Mouse (Mus musculus): ENCODE results near the gene Cdk4.
"Not testable (repeated sequence)": the region's sequence is repeated elsewhere in the genome, so short reads cannot be mapped to it uniquely, and the experiment has no call there.

The Cdk4 gene

DNA sequence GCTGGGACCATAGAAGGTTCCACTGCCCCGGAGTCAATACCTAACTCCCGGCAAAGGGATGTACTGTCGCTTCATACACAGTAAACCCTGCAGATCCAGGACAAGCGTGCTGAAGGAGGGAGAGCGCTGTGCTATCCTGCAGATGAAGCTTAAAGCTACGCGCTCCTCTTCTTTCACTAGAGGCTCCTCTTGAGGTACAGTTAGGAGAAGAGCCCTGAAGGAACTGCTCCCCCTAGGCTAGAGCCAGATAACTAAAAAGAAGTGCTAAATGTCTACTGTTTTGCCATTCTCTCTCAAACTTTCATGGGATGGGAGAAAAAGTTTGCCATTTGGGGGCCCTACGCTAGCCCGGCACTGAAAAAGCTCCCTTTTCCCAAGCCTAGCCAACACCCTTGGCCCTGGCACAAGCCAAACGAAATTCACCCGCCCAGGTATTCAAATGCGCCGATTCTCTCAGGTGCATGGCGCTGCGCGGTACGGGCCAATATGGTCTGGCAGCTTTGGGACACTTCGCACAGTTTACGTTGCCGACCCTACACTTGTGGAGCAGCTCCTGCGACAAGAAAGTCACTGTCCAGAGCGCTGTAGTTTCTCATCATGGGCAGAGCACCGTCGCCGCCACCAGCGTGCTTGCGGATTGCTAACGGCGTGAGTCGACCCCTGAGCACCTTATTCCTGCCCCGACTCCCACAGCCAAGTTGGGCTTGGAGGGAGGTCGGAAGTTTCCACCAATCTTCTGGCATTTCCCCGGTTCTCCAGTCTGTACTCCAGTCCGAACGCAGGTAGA lies 14.5 kb upstream of the Cdk4 start:
- Histone ChIP-seq H3K27me3 (ENCODE audit: control insufficient read depth, insufficient read depth, low read length, poor library complexity, severe bottlenecking) (no peaks in the 10 kb centered on the region; the same call in 1 of the 2 replicates), H3K36me3 (ENCODE audit: control insufficient read depth, insufficient read depth, low read length, poor library complexity, severe bottlenecking) (no peaks in the 10 kb centered on the region)
- DNase-seq (ENCODE audit: low read depth, low spot score) = no peak

DNA sequence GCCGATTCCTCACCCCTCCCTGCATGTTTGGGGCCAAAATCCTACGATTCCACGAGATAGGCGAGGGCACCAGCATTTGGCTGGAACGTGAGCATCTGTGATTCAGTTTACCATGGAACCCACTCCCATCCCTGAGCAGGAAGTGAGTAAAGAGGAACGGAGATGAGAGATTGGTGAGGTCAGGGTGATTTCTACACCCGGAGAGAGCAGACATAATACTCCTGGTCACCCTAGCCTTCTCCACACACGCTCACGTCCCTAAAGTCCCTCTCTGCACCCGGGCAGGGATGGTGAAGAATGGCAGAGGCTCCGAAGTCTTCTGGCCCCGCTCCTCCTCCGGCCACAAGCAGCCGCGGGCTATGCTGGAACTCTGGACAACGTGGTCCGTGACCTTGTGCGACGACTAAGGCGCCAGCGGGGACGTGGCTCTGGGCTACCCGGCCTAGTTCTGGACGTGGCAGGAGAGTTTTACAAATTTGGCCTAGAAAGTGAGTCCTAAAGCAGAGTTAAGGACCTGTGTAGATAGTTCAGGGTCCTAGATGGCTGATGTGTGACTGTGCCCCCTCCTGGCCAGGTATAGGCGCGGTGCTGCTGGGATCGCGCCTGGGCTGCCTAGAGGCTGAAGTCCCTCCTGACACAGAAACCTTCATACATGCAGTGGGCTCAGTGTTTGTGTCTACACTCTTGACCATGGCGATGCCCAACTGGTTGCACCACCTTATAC lies 13.8 kb upstream of the Cdk4 start:
- no peaks in the 10 kb centered on the region for H3K36me3 ChIP-seq (ENCODE audit: control insufficient read depth, insufficient read depth, low read length, poor library complexity, severe bottlenecking)
- DNase-seq (ENCODE audit: low read depth, low spot score) = peak; percentile 41
- H3K27me3 ChIP-seq (ENCODE audit: control insufficient read depth, insufficient read depth, low read length, poor library complexity, severe bottlenecking) = no peaks in the 10 kb centered on the region; the same call in 1 of the 2 replicates

DNA sequence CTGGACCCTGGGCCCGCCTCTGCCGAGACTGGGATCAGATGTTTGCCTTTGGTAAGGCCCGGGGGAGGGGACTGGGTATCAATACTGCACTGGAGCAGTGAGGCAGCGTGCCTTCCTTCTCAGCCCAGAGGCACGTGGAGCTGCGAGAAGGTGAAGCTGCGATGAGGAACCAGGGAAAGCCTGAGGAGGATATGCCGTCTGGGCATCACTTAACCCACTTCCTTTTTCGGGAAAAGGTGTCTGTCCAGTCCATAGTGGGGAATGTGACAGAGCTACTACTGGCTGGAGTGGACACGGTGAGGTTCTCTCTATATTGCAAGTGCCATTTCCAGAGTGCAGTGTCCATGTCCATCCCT lies 13.2 kb upstream of the Cdk4 start:
- Histone ChIP-seq H3K36me3 (ENCODE audit: control insufficient read depth, insufficient read depth, low read length, poor library complexity, severe bottlenecking) (no peaks in the 10 kb centered on the region), H3K27me3 (ENCODE audit: control insufficient read depth, insufficient read depth, low read length, poor library complexity, severe bottlenecking) (no peaks in the 10 kb centered on the region; the same call in 1 of the 2 replicates)
- DNase-seq (ENCODE audit: low read depth, low spot score) = no peak

DNA sequence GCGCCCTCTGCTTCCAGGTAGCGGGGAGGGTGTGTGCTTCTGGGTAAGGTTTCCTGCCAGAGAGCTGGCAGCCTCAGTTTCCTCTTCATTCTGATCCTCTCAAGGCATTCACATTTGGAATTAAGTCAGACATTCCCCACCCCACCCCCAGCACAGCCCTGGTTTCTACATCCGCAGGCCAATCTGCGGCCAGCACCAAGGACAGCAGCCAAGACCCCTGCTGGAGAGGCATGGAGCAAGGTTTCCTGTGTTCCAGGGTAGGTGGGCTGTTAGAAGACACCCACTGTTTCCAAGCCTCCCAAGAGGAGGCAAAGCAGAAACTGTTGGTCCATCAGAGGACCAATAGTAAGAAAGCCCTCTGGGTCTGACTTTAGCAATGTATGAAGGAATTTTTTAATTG lies 8.7 kb upstream of the Cdk4 start:
- H3K36me3 ChIP-seq (ENCODE audit: control insufficient read depth, insufficient read depth, low read length, poor library complexity, severe bottlenecking) = no peaks in the 10 kb centered on the region
- no peak for DNase-seq (ENCODE audit: low read depth, low spot score)
- H3K27me3 ChIP-seq (ENCODE audit: control insufficient read depth, insufficient read depth, low read length, poor library complexity, severe bottlenecking) = no peaks in the 10 kb centered on the region

DNA sequence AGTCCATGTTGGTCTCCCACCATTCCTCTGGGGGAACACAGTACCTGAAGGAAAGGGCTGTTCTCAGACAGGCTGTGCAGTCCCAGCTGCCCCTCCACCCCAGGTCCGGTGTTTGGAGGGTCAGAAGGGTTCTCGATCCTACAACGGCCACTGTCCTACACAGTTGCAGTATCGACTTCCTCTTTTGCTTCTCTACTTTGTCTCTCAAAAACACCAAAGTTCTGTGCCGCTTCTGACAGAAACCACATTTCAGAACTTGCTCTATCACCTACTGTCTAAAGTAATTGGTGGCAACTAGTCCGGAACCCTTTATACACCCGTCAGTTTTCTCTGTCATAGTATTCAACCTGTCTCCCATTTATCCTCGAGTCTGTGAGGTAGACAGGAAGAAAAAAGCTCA lies 7.9 kb upstream of the Cdk4 start:
- H3K36me3 ChIP-seq (ENCODE audit: control insufficient read depth, insufficient read depth, low read length, poor library complexity, severe bottlenecking) = no peaks in the 10 kb centered on the region

DNA sequence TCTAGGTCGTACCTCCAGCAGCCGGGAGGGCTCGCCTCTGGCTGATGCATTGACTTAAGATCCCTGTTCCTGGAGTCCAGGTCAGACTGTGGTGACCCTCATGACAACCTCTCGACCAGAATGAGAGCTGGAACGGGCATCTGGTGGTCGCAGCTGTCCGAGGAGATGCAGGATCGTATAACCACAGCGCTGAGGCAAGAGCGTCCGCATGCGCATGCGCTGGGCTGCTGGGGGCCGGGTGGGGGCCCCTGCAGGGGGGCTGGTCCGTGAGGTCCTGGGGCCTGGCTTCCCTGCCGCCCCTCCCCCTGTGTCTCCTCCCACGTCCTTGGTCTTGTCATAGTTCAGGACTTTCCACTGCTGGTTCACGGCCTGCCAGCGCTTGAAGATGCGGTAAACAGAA lies 6.8 kb upstream of the Cdk4 start:
- Histone ChIP-seq H3K27me3 (ENCODE audit: control insufficient read depth, insufficient read depth, low read length, poor library complexity, severe bottlenecking) (no peaks in the 10 kb centered on the region), H3K36me3 (ENCODE audit: control insufficient read depth, insufficient read depth, low read length, poor library complexity, severe bottlenecking) (no peaks in the 10 kb centered on the region)
- no peak for DNase-seq (ENCODE audit: low read depth, low spot score)

More for the DNA sequence above, 7.9 kb upstream of the Cdk4 start:
- DNase-seq (ENCODE audit: low read depth, low spot score) = peak; percentile 56
- H3K27me3 ChIP-seq (ENCODE audit: control insufficient read depth, insufficient read depth, low read length, poor library complexity, severe bottlenecking) = no peaks in the 10 kb centered on the region

DNA sequence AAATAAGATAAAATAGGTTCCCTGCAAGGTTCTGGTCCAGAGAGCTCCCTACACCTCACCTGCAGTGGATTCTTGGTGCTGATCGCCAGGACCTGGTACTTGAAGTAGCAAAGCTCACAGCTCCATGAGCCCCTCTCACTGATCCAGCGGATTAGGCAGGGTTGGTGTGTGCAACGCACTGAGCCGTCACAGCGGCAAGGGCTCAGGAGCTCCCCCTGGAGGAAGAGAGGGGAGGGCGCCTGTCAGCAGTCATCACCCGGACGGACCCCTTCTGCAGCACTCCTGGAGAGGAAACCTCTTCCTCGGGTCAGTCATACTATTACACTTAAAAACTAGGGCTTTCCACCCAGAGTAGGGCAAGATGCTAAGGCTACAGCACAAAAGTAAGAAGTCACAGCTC lies 5.2 kb upstream of the Cdk4 start:
- Histone ChIP-seq H3K36me3 (ENCODE audit: control insufficient read depth, insufficient read depth, low read length, poor library complexity, severe bottlenecking) (no peaks in the 10 kb centered on the region), H3K27me3 (ENCODE audit: control insufficient read depth, insufficient read depth, low read length, poor library complexity, severe bottlenecking) (no peaks in the 10 kb centered on the region)
- peak; percentile 87 for DNase-seq (ENCODE audit: low read depth, low spot score)

DNA sequence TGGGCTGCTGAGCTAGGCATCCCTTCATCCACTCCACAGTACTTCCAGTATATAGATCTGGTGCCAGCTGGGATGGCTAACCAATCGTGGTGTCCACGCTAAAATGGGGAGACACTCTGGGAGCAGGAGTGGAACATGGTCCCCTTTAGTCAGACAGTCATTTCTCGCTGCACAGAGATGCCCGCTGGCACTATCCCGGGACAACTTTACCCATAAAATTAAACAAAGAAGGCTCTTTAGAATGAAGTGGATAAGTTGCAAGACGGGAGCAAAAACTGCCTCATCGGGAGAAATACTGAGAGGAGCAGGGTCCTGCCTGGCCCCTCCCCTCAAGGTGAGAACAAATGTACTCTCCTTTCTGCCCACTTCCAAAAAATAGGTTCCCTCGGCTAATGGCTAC lies 4.6 kb upstream of the Cdk4 start:
- Histone ChIP-seq H3K27me3 (ENCODE audit: control insufficient read depth, insufficient read depth, low read length, poor library complexity, severe bottlenecking) (no peaks in the 10 kb centered on the region), H3K36me3 (ENCODE audit: control insufficient read depth, insufficient read depth, low read length, poor library complexity, severe bottlenecking) (no peaks in the 10 kb centered on the region)
- no peak for DNase-seq (ENCODE audit: low read depth, low spot score)

DNA sequence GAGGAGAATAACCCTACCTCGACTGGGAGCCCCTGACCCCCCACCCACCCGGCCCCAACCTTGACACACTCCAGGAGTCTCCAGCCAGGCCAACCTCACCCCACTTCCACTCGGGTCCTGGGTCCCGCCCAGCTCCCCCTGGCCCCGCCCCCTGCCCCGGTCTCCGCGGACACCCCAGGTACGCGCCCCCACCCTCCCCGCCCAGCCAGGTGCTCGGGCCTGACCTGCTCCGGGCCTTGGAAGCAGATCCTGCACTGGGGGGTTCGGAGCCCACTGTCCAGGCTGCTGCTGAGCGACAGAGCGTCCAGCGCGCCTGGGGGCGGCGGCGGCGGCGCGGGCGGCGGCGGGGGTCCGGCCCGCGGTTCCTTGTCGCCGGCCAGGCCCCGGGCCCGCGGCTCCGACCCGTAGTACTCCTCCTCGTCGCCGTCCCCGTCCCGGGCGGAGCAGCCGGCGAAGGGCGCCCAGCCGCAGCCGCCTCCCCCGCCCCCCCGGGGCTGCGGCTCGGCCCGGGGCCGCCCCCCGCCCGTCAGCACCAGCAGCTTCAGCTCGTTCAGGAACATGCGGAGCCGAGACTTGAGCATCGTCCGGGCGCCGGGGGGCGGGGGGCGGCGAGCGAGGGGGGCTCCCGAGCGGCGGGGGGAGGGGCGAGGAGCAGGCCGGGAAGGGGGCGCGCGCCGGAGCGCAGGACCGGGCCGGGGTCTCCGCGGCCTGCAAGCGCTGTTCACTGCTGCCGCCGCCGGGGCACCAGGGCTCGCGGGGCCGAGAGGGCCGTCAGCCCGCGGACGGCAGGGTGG lies 4.0 kb upstream of the Cdk4 start:
- Histone ChIP-seq H3K27me3 (ENCODE audit: control insufficient read depth, insufficient read depth, low read length, poor library complexity, severe bottlenecking) (no peaks in the 10 kb centered on the region), H3K36me3 (ENCODE audit: control insufficient read depth, insufficient read depth, low read length, poor library complexity, severe bottlenecking) (no peaks in the 10 kb centered on the region)
- no peak for DNase-seq (ENCODE audit: low read depth, low spot score)

DNA sequence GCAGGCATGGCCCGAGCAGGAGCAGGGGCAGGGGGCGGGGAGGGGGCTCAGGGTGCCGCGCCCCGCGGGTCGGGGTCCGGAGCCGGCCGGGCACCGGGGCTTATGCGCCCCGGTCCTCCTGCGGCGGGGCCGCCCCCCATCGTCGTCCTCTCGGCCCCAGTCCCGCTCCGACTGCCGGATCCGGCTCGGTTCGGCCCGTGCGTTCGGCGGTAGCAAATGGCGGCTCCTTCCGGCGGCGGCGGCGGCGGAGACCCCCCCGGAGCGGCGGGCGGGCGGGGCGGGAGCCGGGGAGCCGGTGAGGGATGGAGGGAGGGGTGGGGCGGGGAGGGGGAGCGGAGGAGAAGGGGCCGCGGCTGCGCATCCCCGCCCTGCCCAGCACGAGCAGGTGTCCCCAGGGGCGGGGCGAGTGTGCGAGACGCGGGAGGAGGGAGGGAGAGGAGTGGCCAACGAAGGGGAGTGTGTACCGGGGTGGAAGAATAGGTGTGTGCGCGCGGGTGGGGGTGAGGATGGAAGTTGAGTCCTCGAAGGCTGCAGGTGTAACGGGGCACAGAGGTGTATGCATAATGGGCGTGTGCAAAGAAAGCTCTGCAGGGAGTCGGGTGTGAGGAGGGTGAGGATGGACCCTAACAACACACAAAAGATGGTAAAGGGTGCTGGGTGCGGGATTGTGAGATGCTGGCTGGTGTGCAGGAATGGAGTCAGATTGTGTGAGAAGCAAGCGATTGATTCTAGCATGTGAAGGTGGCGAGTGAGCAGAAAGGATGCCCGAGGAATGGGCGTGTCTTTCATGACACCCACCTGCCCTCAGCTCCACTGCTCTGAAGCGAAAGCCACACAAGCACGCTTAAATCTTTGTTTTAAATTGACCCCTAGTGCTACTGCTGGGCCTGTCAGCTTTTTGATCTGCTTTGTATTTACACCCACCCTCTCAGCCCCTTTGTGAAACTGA lies 3.1 kb upstream of the Cdk4 start, which contains the start of gene March9:
Gene March9 (minus strand): TSS at position 217 of the 949 bp plus-strand sequence.
- Histone ChIP-seq H3K27me3 (ENCODE audit: control insufficient read depth, insufficient read depth, low read length, poor library complexity, severe bottlenecking) (no peaks in the 10 kb centered on the region), H3K36me3 (ENCODE audit: control insufficient read depth, insufficient read depth, low read length, poor library complexity, severe bottlenecking) (no peaks in the 10 kb centered on the region)
- peak; percentile 79 for DNase-seq (ENCODE audit: low read depth, low spot score)

DNA sequence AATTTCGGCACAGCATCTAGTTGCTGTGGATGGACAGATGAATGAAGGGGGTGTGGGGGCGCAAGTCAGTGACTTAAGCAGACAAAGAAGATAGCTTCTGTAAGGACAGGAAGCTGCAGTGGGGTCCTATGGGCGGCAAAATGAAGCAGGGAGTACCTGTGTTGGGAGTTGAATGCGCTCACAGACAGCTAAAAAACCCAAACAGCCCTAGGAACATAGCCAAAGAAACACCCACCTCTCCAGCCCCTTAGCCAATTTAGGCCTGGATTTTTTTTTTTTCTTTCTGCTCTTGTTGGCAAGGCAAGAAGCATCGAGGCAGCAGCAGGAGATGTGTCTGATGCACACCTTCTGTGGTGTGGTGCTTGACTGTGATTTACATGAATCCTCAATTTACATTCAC lies 2.2 kb upstream of the Cdk4 start:
- H3K36me3 ChIP-seq (ENCODE audit: control insufficient read depth, insufficient read depth, low read length, poor library complexity, severe bottlenecking) = no peaks in the 10 kb centered on the region; the same call in none of the 2 replicates
- H3K27me3 ChIP-seq (ENCODE audit: control insufficient read depth, insufficient read depth, low read length, poor library complexity, severe bottlenecking) = no peaks in the 10 kb centered on the region
- no peak for DNase-seq (ENCODE audit: low read depth, low spot score)

DNA sequence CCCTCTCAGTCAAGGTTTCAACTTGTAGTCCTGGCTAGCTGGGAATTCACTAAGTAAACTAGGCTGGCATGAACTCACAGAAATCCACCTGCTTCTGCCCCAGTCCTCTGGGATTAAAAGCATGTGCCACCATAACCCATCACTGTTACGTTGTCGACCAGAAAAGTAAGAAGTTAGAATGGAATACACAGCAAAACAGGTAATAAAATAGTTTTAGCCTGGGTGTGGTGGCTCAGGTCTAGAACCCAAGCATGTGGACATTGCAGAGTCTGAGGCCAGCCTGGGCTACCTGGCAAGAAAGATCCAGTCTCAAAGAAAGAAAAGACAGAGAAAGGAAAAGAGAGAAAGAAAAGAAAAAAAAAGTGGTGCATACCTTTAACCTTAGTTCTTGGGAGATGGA lies 1.8 kb upstream of the Cdk4 start:
- no peaks in the 10 kb centered on the region; the same call in none of the 2 replicates for H3K36me3 ChIP-seq (ENCODE audit: control insufficient read depth, insufficient read depth, low read length, poor library complexity, severe bottlenecking)
- no peak for DNase-seq (ENCODE audit: low read depth, low spot score)

DNA sequence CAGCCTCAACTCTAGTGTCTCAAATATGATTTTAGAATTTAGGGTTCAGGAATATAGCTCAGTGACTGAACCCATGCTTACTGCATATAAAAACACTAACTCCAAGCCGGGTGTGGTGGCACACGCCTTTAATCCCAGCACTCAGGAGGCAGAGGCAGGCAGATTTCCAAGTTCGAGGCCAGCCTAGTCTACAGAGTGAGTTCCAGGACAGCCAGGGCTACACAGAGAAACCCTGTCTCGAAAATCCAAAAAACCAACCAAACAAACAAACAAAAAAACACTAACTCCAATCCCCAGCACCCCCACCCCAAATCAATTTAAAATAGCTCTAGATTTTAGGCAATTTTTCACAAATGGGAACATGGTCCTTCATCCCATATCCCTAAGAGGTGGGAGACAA lies 1.2 kb upstream of the Cdk4 start:
- not testable (repeated sequence) for DNase-seq (ENCODE audit: low read depth, low spot score); H3K27me3 ChIP-seq (ENCODE audit: control insufficient read depth, insufficient read depth, low read length, poor library complexity, severe bottlenecking); H3K36me3 ChIP-seq (ENCODE audit: control insufficient read depth, insufficient read depth, low read length, poor library complexity, severe bottlenecking)

More for the DNA sequence above, 1.8 kb upstream of the Cdk4 start:
- H3K27me3 ChIP-seq (ENCODE audit: control insufficient read depth, insufficient read depth, low read length, poor library complexity, severe bottlenecking) = no peaks in the 10 kb centered on the region

DNA sequence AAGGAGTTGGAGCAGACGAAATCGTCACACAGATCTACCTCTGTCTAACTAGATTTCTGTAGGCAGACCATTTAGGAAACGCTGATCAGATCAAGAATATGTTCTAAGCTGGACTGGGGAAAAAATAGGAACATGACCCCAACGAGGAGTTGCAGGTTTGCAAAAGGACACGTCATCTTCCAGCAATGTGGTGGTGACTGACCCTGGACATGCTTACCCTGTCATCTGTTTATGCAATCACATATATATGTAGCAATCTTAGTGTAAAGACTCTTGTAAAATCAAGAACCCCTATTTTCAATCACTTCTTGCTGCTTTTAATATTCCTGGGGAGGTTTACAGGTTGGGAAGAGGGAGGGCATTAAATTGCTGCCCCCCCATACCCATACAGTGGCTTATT lies 831 bp upstream of the Cdk4 start:
- DNase-seq (ENCODE audit: low read depth, low spot score) = no peak
- H3K27me3 ChIP-seq (ENCODE audit: control insufficient read depth, insufficient read depth, low read length, poor library complexity, severe bottlenecking) = no peaks in the 10 kb centered on the region

More for the DNA sequence above, 831 bp upstream of the Cdk4 start:
- peaks cover 2% of the 10 kb centered on the region for H3K36me3 ChIP-seq (ENCODE audit: control insufficient read depth, insufficient read depth, low read length, poor library complexity, severe bottlenecking)
